Mouse (Mus musculus) forebrain, embryonic 16.5 days (tissue): Measurements from ENCODE around the gene Dennd1b. TPM values are rescaled to one million over a fixed set of nuclear protein-coding genes. Genes with fewer than 3 reads are reported as not detected.
A peak's percentile ranks its signal among the peaks of the same experiment; 100 is the strongest.

Source experiments
- ATAC-seq: fragments of 200-750 bp; cut with Nextera tagmentation; 2 replicates; pipeline ENCODE4 v1.8.0; 2017; ENCODE audit warnings: mild to moderate bottlenecking, moderate library complexity
- H3K27ac ChIP-seq: fragments of 300-500 bp; sonication (generic); 2 replicates; pipeline ENCODE4 v1.5.1; 2014; ENCODE audit warnings: low read length, control low read depth
- H3K27me3 ChIP-seq: fragments of 300-500 bp; sonication (generic); replicated peaks from 2 replicates; pipeline ENCODE4 v1.6.1; 2014; ENCODE audit warnings: low read length; ENCODE audit not compliant: control insufficient read depth, insufficient read depth
- H3K36me3 ChIP-seq: fragments of 300-500 bp; sonication (generic); 2 replicates; pipeline ENCODE4 v1.6.1; 2014; ENCODE audit not compliant: control insufficient read depth, insufficient read depth
- H3K4me1 ChIP-seq: fragments of 300-500 bp; sonication (generic); replicated peaks from 2 replicates; pipeline ENCODE4 v1.6.1; 2014; ENCODE audit warnings: low read length; ENCODE audit not compliant: control insufficient read depth, insufficient read depth
- H3K4me2 ChIP-seq: fragments of 300-500 bp; sonication (generic); 2 replicates; pipeline ENCODE4 v1.6.1; 2014; ENCODE audit warnings: mild to moderate bottlenecking, low read length, control low read depth
- H3K4me3 ChIP-seq: fragments of 300-500 bp; sonication (generic); replicated peaks from 2 replicates; pipeline ENCODE4 v1.5.1; 2014; ENCODE audit warnings: mild to moderate bottlenecking, low read length, control low read depth
- H3K9ac ChIP-seq: fragments of 300-500 bp; sonication (generic); replicated peaks from 2 replicates; pipeline ENCODE4 v1.6.1; 2014; ENCODE audit warnings: low read depth, low read length, control low read depth
- H3K9me3 ChIP-seq: fragments of 300-500 bp; sonication (generic); 2 replicates; pipeline ENCODE4 v1.6.1; 2016; ENCODE audit warnings: low read length; ENCODE audit not compliant: control insufficient read depth
- WGBS: fragments of 180-500 bp; shearing (Covaris S2); extraction: QIAGEN DNeasy Blood & Tissue Kit; methylation state at CpG from one replicate; pipeline ENCODE4 v1.1.7; 2014; 5-methylcytosine and 5-hydroxymethylcytosine counted together
- polyA plus RNA-seq: library from polyadenylated mRNA; unstranded; fragments of >200 nt; fragmentation: Nextera tagmentation; extraction: Ambion mirVana; gene quantifications from 2 replicates; pipeline ENCODE4 v1.2.1, GENCODE M21; 2015

The Dennd1b gene
- polyA plus RNA-seq, 1 experiment from 2014 or later = 9.3 TPM

DNA sequence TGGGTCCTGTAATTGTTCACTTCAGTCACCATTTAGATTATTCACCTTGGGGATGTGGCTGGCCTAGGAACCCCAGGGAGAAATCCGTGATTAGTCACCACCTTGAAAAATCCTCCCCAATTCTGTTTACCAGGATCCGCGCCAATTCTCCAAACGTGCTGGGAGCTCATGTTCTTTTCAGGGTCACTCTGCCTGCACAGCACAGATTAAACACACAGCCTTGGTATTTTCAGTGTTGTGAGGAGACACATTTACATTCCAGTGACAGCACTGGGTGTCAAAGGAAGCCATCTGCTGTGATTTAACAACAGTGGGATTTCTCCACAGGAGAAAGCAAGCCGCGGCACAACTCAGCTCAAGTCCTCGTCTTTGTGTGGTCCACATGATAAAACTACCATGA is 246.6 kb downstream of the Dennd1b start:
- Histone ChIP-seq H3K4me1 (peaks cover 13% of the 10 kb centered on the region), H3K36me3 (no peaks in the 10 kb centered on the region), H3K27ac (no peak overlapping the region), H3K27me3 (no peaks in the 10 kb centered on the region), H3K4me2 (no peak overlapping the region), H3K9me3 (no peaks in the 10 kb centered on the region), H3K4me3 (no peak overlapping the region), H3K9ac (no peak overlapping the region)
- peak; percentile 85 for ATAC-seq
- 1% methylated on average over 7 of the region's 7 CpGs for WGBS

DNA sequence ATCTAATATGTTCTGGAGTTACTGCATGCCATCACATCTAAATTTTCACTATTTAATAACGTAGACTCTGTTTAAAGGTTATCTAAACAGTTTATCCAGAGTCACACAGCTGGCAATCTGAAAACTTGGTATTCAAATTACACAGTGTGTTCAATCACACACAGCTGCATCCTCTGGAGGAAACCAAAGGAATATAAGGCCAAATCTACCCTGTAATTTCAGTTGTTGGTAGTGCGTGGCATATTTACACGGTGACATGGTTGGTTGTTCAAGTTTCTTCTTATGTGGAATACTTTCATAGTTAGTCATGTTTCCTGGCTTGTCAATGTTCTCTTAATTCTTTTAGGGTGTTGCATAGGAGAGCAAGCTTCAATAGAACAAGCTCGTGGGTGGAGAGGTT is 247.3 kb downstream of the Dennd1b start:
- H3K9me3 ChIP-seq = no peaks in the 10 kb centered on the region
- H3K27me3 ChIP-seq = no peaks in the 10 kb centered on the region
- H3K36me3 ChIP-seq = no peaks in the 10 kb centered on the region
- no peak overlapping the region for H3K9ac ChIP-seq
- no peak overlapping the region for H3K4me3 ChIP-seq
- H3K27ac ChIP-seq = peak overlapping the region; percentile 28; the same call in 1 of the 2 replicates
- ATAC-seq = no peak; the same call in 1 of the 2 replicates
- 60% methylated on average over 4 of the region's 4 CpGs for WGBS
- no peak overlapping the region for H3K4me2 ChIP-seq
- H3K4me1 ChIP-seq = peaks cover 13% of the 10 kb centered on the region

DNA sequence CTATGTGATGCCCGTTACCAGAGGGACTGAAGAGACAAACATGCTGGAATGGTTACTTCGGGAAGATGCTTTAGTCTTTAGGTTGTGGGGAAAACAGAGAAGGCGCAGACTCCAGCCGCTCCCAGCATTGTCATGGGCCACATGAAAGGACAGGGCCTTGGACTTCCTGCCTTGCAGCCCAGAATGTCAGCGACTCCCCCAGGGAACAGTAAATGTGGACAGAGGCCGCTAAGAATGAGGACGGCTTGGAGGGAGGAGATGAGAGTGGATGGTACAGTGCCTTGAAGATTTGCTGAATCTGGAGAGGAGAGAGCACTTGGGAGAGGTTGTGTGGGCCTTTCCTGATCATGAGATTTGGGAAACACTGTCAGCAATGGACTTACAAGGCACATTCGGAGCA is 252.1 kb downstream of the Dennd1b start:
- no peaks in the 10 kb centered on the region for H3K27me3 ChIP-seq
- H3K9ac ChIP-seq = no peak overlapping the region
- no peak overlapping the region for H3K4me3 ChIP-seq
- WGBS = 76% methylated on average over 8 of the region's 8 CpGs
- no peak for ATAC-seq
- H3K27ac ChIP-seq = no peak overlapping the region
- no peak overlapping the region for H3K4me2 ChIP-seq
- no peaks in the 10 kb centered on the region for H3K36me3 ChIP-seq
- no peaks in the 10 kb centered on the region for H3K9me3 ChIP-seq
- H3K4me1 ChIP-seq = peaks cover 7% of the 10 kb centered on the region

DNA sequence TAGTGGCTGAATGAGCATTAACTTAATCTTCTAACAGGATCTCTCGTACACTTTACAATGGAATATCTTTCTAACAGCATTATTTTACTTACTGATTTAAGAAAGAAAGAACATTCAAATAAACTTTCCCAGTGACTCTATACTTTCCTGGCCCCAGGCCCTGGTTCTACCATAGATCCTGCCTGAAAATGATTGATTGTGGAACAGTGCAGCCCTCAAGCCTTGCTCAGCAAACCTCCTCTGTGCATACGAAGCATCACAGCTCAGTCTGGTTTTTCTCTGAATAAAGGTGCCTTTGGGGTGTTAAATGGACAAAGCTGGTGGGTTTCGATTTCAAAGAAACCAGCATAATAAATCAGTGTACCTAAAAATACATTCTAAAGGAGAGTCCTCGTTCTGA is 260.6 kb downstream of the Dennd1b start:
- Histone ChIP-seq H3K27ac (no peak overlapping the region), H3K4me3 (no peak overlapping the region), H3K4me2 (no peak overlapping the region), H3K9ac (no peak overlapping the region), H3K9me3 (no peaks in the 10 kb centered on the region), H3K4me1 (no peaks in the 10 kb centered on the region), H3K27me3 (no peaks in the 10 kb centered on the region), H3K36me3 (no peaks in the 10 kb centered on the region)
- no peak for ATAC-seq
- WGBS = 68% methylated on average over 4 of the region's 4 CpGs

DNA sequence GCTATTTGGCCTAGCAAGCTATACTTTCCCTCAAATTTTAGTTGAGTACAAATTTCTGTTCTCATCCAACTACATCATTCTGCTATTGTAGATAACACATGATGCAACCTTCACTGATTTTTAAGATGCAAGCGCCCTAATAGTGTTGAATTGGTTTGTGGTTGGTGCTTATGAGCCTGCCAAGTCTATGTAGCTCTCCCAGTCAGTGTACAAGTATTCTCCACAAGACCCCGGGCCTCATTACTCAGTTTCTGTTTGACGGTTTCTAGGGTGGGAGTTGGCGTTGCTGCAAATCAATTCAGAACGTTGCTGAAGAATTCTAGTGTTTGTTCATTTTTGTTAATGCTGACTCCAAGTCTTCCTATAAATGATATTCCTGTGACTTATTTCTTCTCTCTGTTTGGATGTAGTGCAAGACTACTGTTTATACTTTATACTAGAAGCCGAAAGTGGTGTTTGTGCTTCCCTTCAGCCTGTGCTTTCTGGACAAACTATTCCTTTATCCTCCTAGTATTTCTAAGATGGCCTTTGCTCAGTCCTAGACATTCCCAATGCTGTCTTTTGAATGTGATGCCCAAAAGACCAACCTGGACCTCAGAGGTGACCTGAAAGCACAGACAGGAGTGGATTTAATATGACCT is 261.2 kb downstream of the Dennd1b start:
- no peak overlapping the region for H3K4me3 ChIP-seq
- H3K9me3 ChIP-seq = no peaks in the 10 kb centered on the region
- H3K4me1 ChIP-seq = no peaks in the 10 kb centered on the region
- H3K27me3 ChIP-seq = no peaks in the 10 kb centered on the region
- H3K9ac ChIP-seq = no peak overlapping the region
- WGBS = 80% methylated on average over 6 of the region's 6 CpGs
- H3K4me2 ChIP-seq = no peak overlapping the region
- H3K36me3 ChIP-seq = no peaks in the 10 kb centered on the region
- ATAC-seq = no peak
- H3K27ac ChIP-seq = no peak overlapping the region

Other genes starting within 250 kb of the Dennd1b start
- 8.5 and 17.0 TPM in 2 replicates for gene Lhx9, start 114.9 kb upstream of the Dennd1b start, polyA plus RNA-seq
- gene 2310009B15Rik, start 106.6 kb upstream of the Dennd1b start, polyA plus RNA-seq = 23.0 and 26.4 TPM in 2 replicates